Mouse (Mus musculus) T-helper 1 cell (primary cell): Measurements from ENCODE around the gene Tff1.

ENCODE experiments used
- in situ Hi-C: fragments of 300-600 bp; cut with MboI, MseI; formaldehyde crosslinking; loops from one replicate; pipeline ENCODE4 v1.15.1; 2025; ENCODE audit warnings: high pct_unique_total_duplicates

The Tff1 gene

GRCm38 (mm10) chr17:31153785-31154184 is 11.3 kb downstream of the Tff1 start:
- in situ Hi-C loops: no loop called here

- in situ Hi-C loops: no loop called here
Measured at GRCm38 (mm10) chr17:31152966-31153499, 12.0 kb downstream of the Tff1 start.

- in situ Hi-C loops: no loop called here
Measured at GRCm38 (mm10) chr17:31152512-31152911, 12.6 kb downstream of the Tff1 start.

- in situ Hi-C loops: no loop called here
Measured at GRCm38 (mm10) chr17:31145998-31146397, 19.1 kb downstream of the Tff1 start.

GRCm38 (mm10) chr17:31144040-31145037 is 20.7 kb downstream of the Tff1 start, which contains the start of gene Tff2:
Gene Tff2, minus strand, starts transcription at chr17:31144282.
- in situ Hi-C loops: loop anchor here (5.0 kb wide), 1 partner anchor 43 kb away; no protein-coding TSS in a partner anchor

DNA sequence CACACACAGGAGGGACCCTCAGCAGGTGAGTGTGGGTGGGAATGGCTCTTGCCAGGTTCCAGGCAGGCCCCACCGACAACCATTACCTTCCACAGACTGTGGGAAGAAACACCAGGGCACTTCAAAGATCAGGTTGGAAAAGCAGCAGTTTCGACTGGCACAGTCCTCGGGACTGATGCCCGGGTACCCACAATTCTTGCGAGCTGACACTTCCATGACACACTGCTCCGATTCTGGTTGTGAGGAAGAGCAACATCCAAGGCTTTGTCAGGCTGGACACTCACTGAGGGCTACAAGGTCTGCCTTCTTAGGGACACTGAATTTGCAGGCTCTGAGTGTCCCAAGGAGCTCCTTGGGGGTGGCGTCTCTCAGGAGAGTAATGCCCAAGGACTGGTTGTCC is 23.0 kb downstream of the Tff1 start:
- in situ Hi-C loops: loop anchor here (5.0 kb wide), 1 partner anchor 45 kb away; no protein-coding TSS in a partner anchor

GRCm38 (mm10) chr17:31138398-31138797 is 26.7 kb downstream of the Tff1 start:
- in situ Hi-C loops: loop anchor here (10.0 kb wide), 1 partner anchor 116 kb away; no protein-coding TSS in a partner anchor

GRCm38 (mm10) chr17:31136821-31137220 is 28.3 kb downstream of the Tff1 start:
- in situ Hi-C loops: loop anchor here (10.0 kb wide), 1 partner anchor 118 kb away; no protein-coding TSS in a partner anchor

DNA sequence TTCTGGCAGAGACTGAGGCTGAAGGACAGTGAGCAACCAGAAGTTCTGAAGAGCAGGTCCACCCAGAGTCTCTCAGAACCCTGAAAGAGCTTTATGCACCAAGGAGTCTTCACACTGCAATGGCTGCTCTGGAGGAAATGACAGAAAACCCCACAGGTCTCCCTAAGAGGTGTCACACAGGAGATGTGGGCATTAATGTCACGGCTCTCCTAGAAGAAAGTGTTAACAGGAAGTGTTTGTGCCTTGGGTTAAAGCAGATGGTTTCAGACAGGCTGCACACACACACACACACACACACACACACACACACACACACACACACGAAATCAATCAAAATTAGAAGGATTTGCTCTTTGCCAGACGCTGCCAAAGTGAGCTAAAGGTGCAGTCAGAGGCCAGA is 28.8 kb downstream of the Tff1 start:
- in situ Hi-C loops: loop anchor here (10.0 kb wide), 1 partner anchor 119 kb away; no protein-coding TSS in a partner anchor

GRCm38 (mm10) chr17:31134913-31135312 is 30.2 kb downstream of the Tff1 start:
- in situ Hi-C loops: loop anchor here (10.0 kb wide), 1 partner anchor 120 kb away; no protein-coding TSS in a partner anchor

GRCm38 (mm10) chr17:31133776-31134175 is 31.3 kb downstream of the Tff1 start:
- in situ Hi-C loops: loop anchor here (10.0 kb wide), 1 partner anchor 121 kb away; no protein-coding TSS in a partner anchor

GRCm38 (mm10) chr17:31131269-31131821 is 33.7 kb downstream of the Tff1 start:
- in situ Hi-C loops: loop anchor here (10.0 kb wide), 1 partner anchor 123 kb away; no protein-coding TSS in a partner anchor

GRCm38 (mm10) chr17:31129452-31129851 is 35.6 kb downstream of the Tff1 start, which contains the start of gene Tff3:
Gene Tff3, minus strand, starts transcription at chr17:31129646.
- in situ Hi-C loops: no loop called here

GRCm38 (mm10) chr17:31128708-31129318 is 36.3 kb downstream of the Tff1 start:
- in situ Hi-C loops: no loop called here

DNA sequence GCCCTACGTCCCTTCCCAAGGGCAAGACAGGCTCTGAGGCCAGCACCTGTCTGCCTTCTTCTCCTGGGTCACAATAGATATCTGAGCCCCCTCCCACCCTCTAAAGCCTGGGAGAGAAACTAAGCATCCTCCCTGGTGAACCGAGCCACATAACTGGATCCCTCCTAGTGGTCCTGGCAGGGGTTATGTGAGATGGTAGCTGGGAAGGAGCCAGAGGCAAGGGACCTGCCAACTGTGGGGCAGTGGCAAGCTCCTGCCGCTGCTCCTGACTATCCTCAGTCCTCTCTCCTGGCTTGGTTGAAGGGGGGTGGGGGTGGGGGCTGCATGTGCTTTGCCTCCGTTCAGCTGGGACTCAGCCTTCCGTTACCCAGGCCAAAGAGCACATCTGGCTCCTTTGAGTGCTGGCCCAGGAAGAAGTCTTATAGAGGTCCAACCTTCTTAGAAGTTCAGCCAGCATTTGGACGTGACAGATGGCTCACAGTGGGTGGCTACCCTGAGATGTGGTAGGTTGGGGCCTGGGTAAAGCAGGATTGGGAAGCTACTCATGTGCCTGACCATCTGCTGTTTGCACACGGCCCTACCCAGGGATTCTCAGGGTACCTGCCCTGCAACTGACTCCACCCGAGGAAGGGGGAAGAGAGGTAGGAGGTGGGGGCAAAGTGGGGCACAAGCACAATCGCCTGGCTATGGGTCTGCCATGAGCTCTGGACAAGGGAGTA is 39.4 kb downstream of the Tff1 start:
- in situ Hi-C loops: no loop called here

- in situ Hi-C loops: no loop called here
Measured at GRCm38 (mm10) chr17:31121975-31122374, 43.1 kb downstream of the Tff1 start.

GRCm38 (mm10) chr17:31119429-31119828 is 45.6 kb downstream of the Tff1 start:
- in situ Hi-C loops: loop anchor here (5.0 kb wide), 1 partner anchor 107 kb away; no protein-coding TSS in a partner anchor

DNA sequence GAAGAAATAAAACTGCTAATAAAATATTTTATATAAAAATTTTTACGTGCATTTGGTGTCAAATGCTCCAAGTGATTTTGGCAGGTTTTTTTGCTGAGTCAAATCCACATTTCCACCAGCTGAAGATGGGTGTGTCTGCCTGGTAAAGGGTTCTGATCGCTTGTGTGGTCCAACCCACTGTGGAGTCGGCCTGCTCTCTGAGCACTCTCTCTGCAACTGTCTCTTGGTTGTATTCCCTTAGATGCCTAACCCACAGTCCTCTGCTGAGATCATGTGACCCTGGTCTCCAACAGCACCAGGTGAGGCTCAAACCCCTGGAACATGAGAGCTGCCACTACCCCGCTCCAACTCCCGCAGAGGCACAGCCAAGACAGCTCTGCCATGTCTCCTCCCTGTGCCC is 47.1 kb downstream of the Tff1 start:
- in situ Hi-C loops: loop anchor here (5.0 kb wide), 1 partner anchor 106 kb away; no protein-coding TSS in a partner anchor

GRCm38 (mm10) chr17:31116063-31116462 is 49.0 kb downstream of the Tff1 start:
- in situ Hi-C loops: loop anchor here (5.0 kb wide), 1 partner anchor 104 kb away; no protein-coding TSS in a partner anchor

GRCm38 (mm10) chr17:31113191-31113856 is 51.8 kb downstream of the Tff1 start:
- in situ Hi-C loops: no loop called here
